Mouse (Mus musculus) olfactory bulb, adult 2 months (tissue): ENCODE measurements around the gene Wrnip1.

ENCODE experiments used
- CTCF ChIP-seq: fragments of 200-500 bp; IDR thresholded peaks from 2 replicates; pipeline ENCODE4 v1.5.1; 2012; ENCODE audit warnings: low read depth, mild to moderate bottlenecking, low read length, moderate library complexity; ENCODE audit not compliant: insufficient read depth
- POLR2A ChIP-seq: fragments of 200-500 bp; IDR thresholded peaks from 2 replicates; pipeline ENCODE4 v1.6.1; 2012; ENCODE audit warnings: mild to moderate bottlenecking, low read depth, low read length, moderate library complexity; ENCODE audit not compliant: insufficient read depth

GRCm38 (mm10) chr13:32863456-32863855 is 61.6 kb downstream of the Wrnip1 start:
- TF ChIP-seq CTCF (no peak), POLR2A (no peak)
